Mouse (Mus musculus) megakaryocyte, embryonic 14.5 days (primary cell): ENCODE data around the gene Tnnc2. TPM values are rescaled to one million over a fixed set of nuclear protein-coding genes. Genes with fewer than 3 reads are reported as not detected.
A peak's percentile ranks its signal among the peaks of the same experiment; 100 is the strongest.

Experiments used
- H3K27me3 ChIP-seq: replicated peaks from 2 replicates; pipeline ENCODE3; 2012; ENCODE audit warnings: inconsistent platforms
- H3K36me3 ChIP-seq: replicated peaks from 2 replicates; pipeline ENCODE3; 2012; ENCODE audit warnings: low read length, inconsistent platforms, mixed read lengths
- H3K4me1 ChIP-seq: 2 replicates; pipeline ENCODE4 v1.6.1; 2012; ENCODE audit warnings: inconsistent platforms
- H3K4me3 ChIP-seq: replicated peaks from 2 replicates; pipeline ENCODE3; 2012; ENCODE audit warnings: moderate library complexity, mild to moderate bottlenecking, inconsistent platforms
- H3K9me3 ChIP-seq: 2 replicates; pipeline ENCODE4 v1.6.1; 2012; ENCODE audit warnings: inconsistent platforms
- FLI1 ChIP-seq: IDR thresholded peaks from 2 replicates; pipeline ENCODE4 v1.6.1; 2012; ENCODE audit warnings: low read length, inconsistent platforms, mixed read lengths
- GATA1 ChIP-seq: IDR thresholded peaks from 3 replicates; pipeline ENCODE4 v1.6.1; 2012; ENCODE audit warnings: mixed read lengths, low read length, inconsistent platforms, borderline replicate concordance
- polyA plus RNA-seq: library from polyadenylated mRNA; stranded (reverse); fragments of >175 nt; gene quantifications from 2 replicates; pipeline ENCODE4 v1.2.3, GENCODE M21; 2012; ENCODE audit warnings: low replicate concordance; ENCODE audit not compliant: insufficient read depth

Gene Tnnc2
- polyA plus RNA-seq, 1 experiment: not detected

- Histone ChIP-seq H3K4me1 (peaks cover 38% of the 10 kb centered on the region), H3K27me3 (peaks cover 3% of the 10 kb centered on the region), H3K4me3 (no peak overlapping the region), H3K9me3 (no peaks in the 10 kb centered on the region), H3K36me3 (peaks cover 44% of the 10 kb centered on the region)
- TF ChIP-seq GATA1 (no peak), FLI1 (no peak)
These were observed 8.0 kb upstream of the Tnnc2 start for GRCm38 (mm10) chr2:164787779-164788178.

GRCm38 (mm10) chr2:164787032-164787431, 7.3 kb upstream of the Tnnc2 start:
- Histone ChIP-seq H3K9me3 (no peaks in the 10 kb centered on the region), H3K4me1 (peaks cover 46% of the 10 kb centered on the region), H3K36me3 (peaks cover 37% of the 10 kb centered on the region), H3K4me3 (no peak overlapping the region), H3K27me3 (peaks cover 8% of the 10 kb centered on the region)
- TF ChIP-seq GATA1 (no peak), FLI1 (no peak)

DNA sequence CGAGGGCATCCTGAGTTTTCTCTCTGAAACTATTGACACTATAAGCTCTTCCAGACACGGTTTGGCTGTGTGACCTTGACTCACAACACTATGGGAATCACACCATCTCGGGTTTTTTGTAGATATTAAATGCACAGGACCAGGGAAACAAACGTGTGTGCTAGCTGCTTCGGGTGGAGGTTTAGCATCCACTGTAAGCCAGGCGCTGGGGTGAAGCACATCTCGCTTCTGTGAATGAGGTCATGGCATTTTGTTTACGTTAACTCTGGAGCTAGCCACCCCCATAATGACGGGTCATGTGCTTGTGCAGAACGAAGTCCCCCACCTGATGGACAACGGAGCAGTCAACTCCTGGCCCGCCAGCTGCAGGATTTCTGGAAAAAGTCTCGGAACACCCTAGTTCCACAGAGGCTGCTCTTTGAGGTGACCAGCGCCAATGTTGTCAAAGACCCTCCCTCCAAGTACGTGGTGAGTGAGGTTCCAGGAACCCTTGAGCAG, 6.7 kb upstream of the Tnnc2 start:
- TF ChIP-seq GATA1 (no peak), FLI1 (no peak)
- Histone ChIP-seq H3K36me3 (peaks cover 31% of the 10 kb centered on the region), H3K4me1 (peaks cover 49% of the 10 kb centered on the region), H3K27me3 (peaks cover 12% of the 10 kb centered on the region), H3K4me3 (peak overlapping the region; percentile 93), H3K9me3 (no peaks in the 10 kb centered on the region)

DNA sequence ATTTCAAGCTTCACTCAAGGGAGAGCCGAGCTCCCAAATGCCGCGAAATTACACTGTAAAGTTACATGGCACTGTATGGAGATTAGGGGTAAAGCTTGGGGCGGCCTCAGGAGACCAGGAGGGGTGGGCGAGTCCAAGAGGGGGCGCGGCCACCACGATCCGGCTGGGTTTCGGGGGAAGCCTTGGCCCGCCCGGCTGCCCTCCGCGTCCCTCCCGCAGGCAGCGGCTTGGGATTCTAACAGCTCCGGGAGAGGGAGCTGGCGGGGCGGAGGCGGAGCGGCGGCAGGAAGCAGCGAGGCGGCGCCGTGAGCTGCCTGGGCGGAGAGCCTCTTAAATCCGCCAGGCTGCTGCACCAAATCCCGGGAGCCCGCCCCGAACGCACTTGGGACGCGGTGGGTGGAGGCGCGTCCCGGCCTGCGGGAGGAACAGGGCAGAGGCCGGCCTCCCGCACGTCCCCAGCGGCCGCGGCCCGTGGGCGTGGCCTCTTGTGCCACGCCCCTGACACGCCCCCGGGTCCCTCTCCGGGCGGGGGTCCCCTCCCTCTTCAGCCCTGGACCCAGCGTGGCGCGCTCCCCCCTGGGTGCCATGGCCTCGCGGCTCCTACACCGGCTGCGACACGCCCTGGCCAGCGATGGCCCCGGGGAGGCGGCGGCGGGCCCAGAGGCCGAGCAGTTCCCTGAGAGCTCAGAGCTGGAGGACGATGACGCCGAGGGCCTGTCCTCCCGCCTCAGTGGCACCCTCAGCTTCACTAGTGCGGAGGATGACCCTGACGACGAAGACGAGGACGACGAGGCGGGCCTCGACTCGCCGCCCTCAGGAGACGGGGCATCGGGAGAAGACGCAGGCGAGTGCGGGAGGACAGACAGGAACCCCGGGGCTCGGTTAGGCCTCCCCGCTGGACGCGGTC, 6.0 kb upstream of the Tnnc2 start, which contains the start of gene Snx21:
Gene Snx21 (plus strand): TSS at position 343 of the 907 bp plus-strand sequence.
- Histone ChIP-seq H3K4me1 (peaks cover 49% of the 10 kb centered on the region), H3K4me3 (peak within 1 kb of the TSS; percentile 93), H3K9me3 (no peaks in the 10 kb centered on the region), H3K27me3 (peaks cover 13% of the 10 kb centered on the region), H3K36me3 (peaks cover 24% of the 10 kb centered on the region)
- no peak for TF ChIP-seq FLI1
- TF ChIP-seq GATA1: no peak

- Histone ChIP-seq H3K36me3 (peaks cover 16% of the 10 kb centered on the region), H3K4me3 (peak overlapping the region; percentile 93), H3K4me1 (peaks cover 49% of the 10 kb centered on the region), H3K9me3 (no peaks in the 10 kb centered on the region), H3K27me3 (peaks cover 18% of the 10 kb centered on the region)
- TF ChIP-seq GATA1 (no peak), FLI1 (no peak)
These were observed 5.2 kb upstream of the Tnnc2 start for GRCm38 (mm10) chr2:164784869-164785420.

- peaks cover 48% of the 10 kb centered on the region for H3K4me1 ChIP-seq
- H3K4me3 ChIP-seq: no peak overlapping the region
- H3K9me3 ChIP-seq: no peaks in the 10 kb centered on the region
- H3K27me3 ChIP-seq: peaks cover 27% of the 10 kb centered on the region
- TF ChIP-seq GATA1 (no peak), FLI1 (no peak)
- H3K36me3 ChIP-seq: peaks cover 10% of the 10 kb centered on the region
These were observed 4.3 kb upstream of the Tnnc2 start for GRCm38 (mm10) chr2:164783926-164784581.

DNA sequence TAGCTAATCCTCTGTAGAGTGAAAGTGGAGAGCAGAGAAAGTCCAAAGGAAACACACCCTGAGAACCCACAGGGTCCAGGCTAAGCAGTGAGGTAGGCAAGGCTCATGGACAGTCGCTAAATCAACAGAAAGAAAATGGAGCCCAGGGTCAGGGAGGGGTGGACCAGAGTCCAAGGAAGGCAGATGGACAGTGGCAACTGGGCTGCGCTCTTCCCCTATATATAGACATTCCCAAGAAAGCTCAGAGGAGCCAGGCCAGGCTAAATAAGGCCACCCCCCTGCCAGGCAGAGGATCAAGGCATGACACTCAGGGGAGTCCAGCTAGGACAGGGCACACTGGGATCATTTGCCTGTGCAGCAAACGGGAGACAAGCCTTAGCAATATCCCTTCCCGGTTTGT, 2.1 kb upstream of the Tnnc2 start:
- Histone ChIP-seq H3K9me3 (peaks cover 5% of the 10 kb centered on the region), H3K4me3 (no peak overlapping the region), H3K27me3 (peaks cover 49% of the 10 kb centered on the region), H3K4me1 (peaks cover 41% of the 10 kb centered on the region), H3K36me3 (no peaks in the 10 kb centered on the region)
- no peak for TF ChIP-seq GATA1
- no peak for TF ChIP-seq FLI1

DNA sequence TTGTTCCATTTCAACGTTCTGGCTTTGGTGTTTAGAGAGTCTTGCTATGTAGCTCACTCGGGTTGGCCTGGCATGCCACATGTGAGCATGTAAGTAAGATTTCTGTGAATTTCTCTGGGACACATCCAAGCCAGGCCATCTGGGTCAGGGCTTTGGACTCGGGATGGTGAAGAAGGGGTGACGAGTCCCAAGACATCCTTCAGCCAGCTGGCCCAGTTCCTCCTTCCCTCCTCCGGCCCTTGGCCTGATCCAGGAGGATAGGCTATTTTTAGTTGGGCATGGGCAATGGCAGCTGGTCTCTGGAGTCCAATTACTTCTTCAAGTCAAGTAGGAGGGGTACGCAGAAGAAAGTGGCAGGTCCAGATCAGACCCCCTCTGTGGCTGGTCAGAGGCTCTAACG, 958 bp downstream of the Tnnc2 start:
- Histone ChIP-seq H3K36me3 (peaks cover 4% of the 10 kb centered on the region), H3K9me3 (peaks cover 5% of the 10 kb centered on the region), H3K4me1 (peaks cover 21% of the 10 kb centered on the region), H3K4me3 (no peak overlapping the region), H3K27me3 (peaks cover 59% of the 10 kb centered on the region)
- TF ChIP-seq FLI1 (no peak), GATA1 (no peak)

GRCm38 (mm10) chr2:164778015-164778287, 1.8 kb downstream of the Tnnc2 start:
- H3K4me1 ChIP-seq: peaks cover 18% of the 10 kb centered on the region
- peaks cover 13% of the 10 kb centered on the region for H3K36me3 ChIP-seq
- TF ChIP-seq FLI1: no peak
- TF ChIP-seq GATA1: no peak
- peaks cover 57% of the 10 kb centered on the region for H3K27me3 ChIP-seq
- peak overlapping the region; percentile 28 for H3K4me3 ChIP-seq
- peaks cover 5% of the 10 kb centered on the region for H3K9me3 ChIP-seq
